Mouse (Mus musculus) midbrain, postnatal 0 days (tissue): ENCODE data around the gene Plcb3. TPM values are rescaled to one million over a fixed set of nuclear protein-coding genes. Genes with fewer than 3 reads are reported as not detected.

Experiments used
- ATAC-seq: fragments of 200-750 bp; cut with Nextera tagmentation; 2 replicates; pipeline ENCODE4 v1.8.0; 2017; ENCODE audit warnings: moderate number of reproducible peaks, mild to moderate bottlenecking, moderate TSS enrichment, moderate library complexity; ENCODE audit not compliant: low FRiP score
- DNase-seq: peaks from one replicate; pipeline ENCODE4 v3.0.0-alpha.2; 2015; ENCODE audit warnings: low spot score
- H3K27ac ChIP-seq: fragments of 300-500 bp; sonication (generic); 2 replicates; pipeline ENCODE4 v1.5.1; 2014; ENCODE audit warnings: low read depth, mild to moderate bottlenecking, low read length, mixed read lengths
- H3K27me3 ChIP-seq: fragments of 300-500 bp; sonication (generic); 2 replicates; pipeline ENCODE4 v1.6.1; 2014; ENCODE audit warnings: low read length, control low read depth, mixed read lengths; ENCODE audit not compliant: insufficient read depth
- H3K36me3 ChIP-seq: fragments of 300-500 bp; sonication (generic); 2 replicates; pipeline ENCODE4 v1.6.1; 2014; ENCODE audit warnings: low read length, control low read depth, mixed read lengths; ENCODE audit not compliant: insufficient read depth
- H3K4me1 ChIP-seq: fragments of 300-500 bp; sonication (generic); 2 replicates; pipeline ENCODE4 v1.6.1; 2014; ENCODE audit warnings: mild to moderate bottlenecking, control low read depth, antibody characterized with exemption, low read length, mixed read lengths; ENCODE audit not compliant: insufficient read depth
- H3K4me2 ChIP-seq: fragments of 300-500 bp; sonication (generic); 2 replicates; pipeline ENCODE4 v1.6.1; 2014; ENCODE audit warnings: low read depth, mild to moderate bottlenecking, low read length, mixed read lengths; ENCODE audit not compliant: poor library complexity, severe bottlenecking
- H3K4me3 ChIP-seq: fragments of 300-500 bp; sonication (generic); 2 replicates; pipeline ENCODE4 v1.5.1; 2014; ENCODE audit warnings: low read depth, mild to moderate bottlenecking, low read length, moderate library complexity
- H3K9ac ChIP-seq: fragments of 300-500 bp; sonication (generic); replicated peaks from 2 replicates; pipeline ENCODE4 v1.6.1; 2014; ENCODE audit warnings: mild to moderate bottlenecking, low read length, moderate library complexity, mixed read lengths; ENCODE audit not compliant: poor library complexity, severe bottlenecking
- H3K9me3 ChIP-seq: fragments of 300-500 bp; sonication (generic); 2 replicates; pipeline ENCODE4 v1.6.1; 2016; ENCODE audit warnings: low read length, control low read depth
- CTCF ChIP-seq: IDR thresholded peaks from 2 replicates; pipeline ENCODE4 v1.5.1; 2016; ENCODE audit warnings: antibody characterized with exemption, mild to moderate bottlenecking
- WGBS: fragments of 180-500 bp; shearing (Covaris S2); extraction: QIAGEN DNeasy Blood & Tissue Kit; methylation state at CpG from one replicate; pipeline ENCODE4 v1.1.7; 2014; 5-methylcytosine and 5-hydroxymethylcytosine counted together
- polyA plus RNA-seq: library from polyadenylated mRNA; unstranded; fragments of >200 nt; fragmentation: Nextera tagmentation; extraction: Ambion mirVana; gene quantifications from 2 replicates; pipeline ENCODE4 v1.2.1, GENCODE M21; 2015
- total RNA-seq: library from RNA; depleted of rRNA; stranded (reverse); fragments of >200 nt; gene quantifications from 2 replicates; pipeline ENCODE4 v1.2.3, GENCODE M21; 2014

Plcb3 gene
- total and polyA plus RNA-seq, 2 experiments from 2014 or later = 9.8 to 16.6 TPM

DNA sequence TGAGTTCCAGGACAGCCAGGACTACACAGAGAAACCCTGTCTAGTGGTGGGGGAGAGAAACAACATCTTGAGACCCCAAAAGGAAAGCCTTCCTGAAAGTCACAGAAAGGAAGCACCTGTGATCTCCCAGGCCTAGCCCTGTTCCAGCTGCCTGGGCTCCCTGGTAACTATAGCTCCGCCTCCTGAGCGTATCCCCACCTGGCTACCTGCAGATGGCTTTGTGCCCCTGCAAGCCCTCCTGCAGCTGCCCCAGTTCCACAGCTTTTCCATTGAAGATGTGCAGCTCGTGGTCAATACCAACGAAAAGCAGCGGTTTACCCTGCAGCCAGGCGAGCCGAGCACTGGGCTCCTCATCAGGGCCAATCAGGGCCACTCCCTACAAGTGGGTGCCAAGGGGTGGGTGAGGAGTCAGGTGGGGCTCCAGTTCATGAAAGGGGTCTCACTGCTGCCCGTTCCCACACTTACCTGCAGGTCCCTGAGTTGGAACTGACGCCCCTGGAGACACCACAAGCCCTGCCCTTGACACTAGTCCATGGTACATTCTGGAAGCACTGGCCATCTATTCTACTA lies 21.5 kb upstream of the Plcb3 start:
- Histone ChIP-seq H3K4me3 (no peak overlapping the region), H3K4me1 (peaks cover 20% of the 10 kb centered on the region; the same call in 1 of the 2 replicates), H3K27me3 (no peaks in the 10 kb centered on the region), H3K9me3 (no peaks in the 10 kb centered on the region), H3K36me3 (peaks cover 7% of the 10 kb centered on the region), H3K9ac (no peak overlapping the region), H3K4me2 (no peak overlapping the region), H3K27ac (no peak overlapping the region)
- no peak for DNase-seq
- TF ChIP-seq CTCF = no peak
- 84% methylated on average over 9 of the region's 9 CpGs for WGBS
- no peak for ATAC-seq

DNA sequence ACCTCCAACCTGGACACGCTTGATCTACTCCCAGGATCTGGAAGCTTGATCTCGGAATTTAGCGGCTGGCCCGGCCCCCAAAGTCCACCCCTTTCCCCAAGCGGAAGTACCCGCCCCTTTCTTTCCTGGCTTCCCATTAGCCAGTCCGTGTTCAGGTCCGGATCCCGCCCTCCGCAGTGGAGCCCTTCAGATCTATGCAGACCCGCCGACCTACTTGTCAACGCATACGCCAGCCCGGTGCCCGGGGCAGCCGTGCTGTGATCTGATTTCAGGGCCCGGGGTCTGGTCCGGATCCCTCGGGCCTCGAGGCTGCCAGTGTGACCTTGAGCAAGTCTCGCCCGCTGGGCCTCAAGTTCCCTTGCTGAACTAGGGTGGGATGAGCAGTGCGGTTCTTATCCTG lies 19.7 kb upstream of the Plcb3 start, which contains the start of the genes Nudt22 and Trpt1:
TSS of gene Nudt22 (minus strand) at position 112 of the 400 bp plus-strand sequence.
TSS of gene Trpt1 (plus strand) at position 126 of the 400 bp plus-strand sequence.
- Histone ChIP-seq H3K4me3 (peak within 1 kb of the TSS; percentile 62), H3K9ac (peak within 1 kb of the TSS; percentile 62), H3K4me2 (peak within 1 kb of the TSS; percentile 87), H3K4me1 (peaks cover 21% of the 10 kb centered on the region; the same call in 1 of the 2 replicates), H3K36me3 (peaks cover 7% of the 10 kb centered on the region), H3K9me3 (no peaks in the 10 kb centered on the region), H3K27me3 (no peaks in the 10 kb centered on the region), H3K27ac (peak within 1 kb of the TSS; percentile 57)
- ATAC-seq = peak; percentile 54
- WGBS = 1% methylated on average over 21 of the region's 24 CpGs
- DNase-seq = peak; percentile 88
- no peak for TF ChIP-seq CTCF

DNA sequence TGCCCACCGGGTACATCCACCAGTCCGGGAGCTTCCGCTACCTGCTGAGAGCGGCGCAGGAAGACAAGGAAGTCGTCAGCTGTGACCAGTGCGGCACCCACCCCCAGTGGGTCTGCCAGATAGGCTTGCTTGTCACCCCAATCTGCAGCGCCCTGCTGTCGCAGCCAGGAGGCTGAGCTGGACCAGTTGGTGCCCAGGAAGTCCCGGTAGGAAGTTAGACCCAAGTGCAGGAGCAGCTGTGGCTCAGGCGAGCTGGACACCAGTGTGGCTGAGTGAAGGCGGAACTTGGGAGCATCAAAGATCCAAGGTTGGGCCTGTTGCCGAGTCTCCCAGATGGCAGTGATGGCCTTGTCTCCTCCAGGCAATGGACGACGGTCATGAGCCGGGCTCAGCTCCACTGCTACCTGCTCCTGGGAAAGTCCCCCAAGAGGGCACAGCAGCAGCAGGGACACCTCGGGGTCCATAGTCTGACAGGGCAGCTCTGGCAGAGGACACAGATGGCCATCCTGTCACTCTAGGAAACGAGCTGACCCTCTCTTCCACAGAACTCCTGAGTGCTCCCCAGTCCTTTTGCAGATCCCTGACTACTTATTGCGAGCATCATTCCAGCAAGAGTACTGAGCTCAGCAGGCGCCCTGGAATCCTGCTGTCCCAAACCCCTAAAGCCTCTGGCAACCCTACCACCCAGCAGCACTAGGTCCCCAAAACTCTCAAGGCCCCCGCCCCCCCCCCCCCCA lies 19.2 kb upstream of the Plcb3 start:
- peak overlapping the region; percentile 62 for H3K9ac ChIP-seq
- DNase-seq (no peak), ATAC-seq (no peak)
- TF ChIP-seq CTCF = no peak
- H3K4me3 ChIP-seq = peak overlapping the region; percentile 62
- no peaks in the 10 kb centered on the region for H3K9me3 ChIP-seq
- no peaks in the 10 kb centered on the region for H3K27me3 ChIP-seq
- WGBS = 48% methylated on average over 20 of the region's 21 CpGs
- peaks cover 7% of the 10 kb centered on the region for H3K36me3 ChIP-seq
- H3K4me2 ChIP-seq = peak overlapping the region; percentile 87
- peaks cover 21% of the 10 kb centered on the region; the same call in 1 of the 2 replicates for H3K4me1 ChIP-seq
- H3K27ac ChIP-seq = no peak overlapping the region

DNA sequence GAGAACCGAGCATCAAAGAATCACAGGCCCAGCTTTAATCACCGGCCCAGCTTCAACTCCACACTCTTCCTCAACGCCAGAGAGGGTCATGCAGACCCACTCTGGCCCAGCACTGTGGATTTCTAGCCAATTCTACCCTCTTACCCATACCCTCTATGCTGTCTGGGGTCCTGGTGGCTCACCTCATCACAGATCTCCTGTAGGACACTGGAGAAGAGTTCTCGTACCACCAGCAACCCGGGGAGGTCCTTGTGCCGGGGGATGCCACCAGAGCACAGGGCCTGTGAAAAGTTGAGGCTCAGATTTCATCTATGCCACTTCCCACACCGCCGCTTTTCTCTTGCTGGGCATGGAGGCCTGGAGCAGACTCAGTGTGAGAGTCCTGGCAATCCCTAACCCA lies 18.2 kb upstream of the Plcb3 start:
- Histone ChIP-seq H3K27ac (no peak overlapping the region), H3K9me3 (no peaks in the 10 kb centered on the region), H3K4me3 (no peak overlapping the region), H3K4me1 (peaks cover 21% of the 10 kb centered on the region; the same call in 1 of the 2 replicates), H3K36me3 (peaks cover 7% of the 10 kb centered on the region), H3K27me3 (no peaks in the 10 kb centered on the region), H3K4me2 (no peak overlapping the region), H3K9ac (no peak overlapping the region)
- DNase-seq (no peak), ATAC-seq (no peak)
- WGBS = 86% methylated on average over 8 of the region's 8 CpGs
- no peak for TF ChIP-seq CTCF

GRCm38 (mm10) chr19:6994002-6994401 lies 17.7 kb upstream of the Plcb3 start:
- TF ChIP-seq CTCF = no peak
- Histone ChIP-seq H3K9me3 (no peaks in the 10 kb centered on the region), H3K27ac (no peak overlapping the region), H3K4me1 (peaks cover 21% of the 10 kb centered on the region; the same call in 1 of the 2 replicates), H3K36me3 (peaks cover 2% of the 10 kb centered on the region), H3K4me3 (no peak overlapping the region), H3K27me3 (no peaks in the 10 kb centered on the region), H3K9ac (no peak overlapping the region), H3K4me2 (no peak overlapping the region)
- ATAC-seq (no peak), DNase-seq (no peak)
- WGBS = 87% methylated on average over 8 of the region's 8 CpGs
